Mouse (Mus musculus): ENCODE results near the gene Btbd11.

The Btbd11 gene

DNA sequence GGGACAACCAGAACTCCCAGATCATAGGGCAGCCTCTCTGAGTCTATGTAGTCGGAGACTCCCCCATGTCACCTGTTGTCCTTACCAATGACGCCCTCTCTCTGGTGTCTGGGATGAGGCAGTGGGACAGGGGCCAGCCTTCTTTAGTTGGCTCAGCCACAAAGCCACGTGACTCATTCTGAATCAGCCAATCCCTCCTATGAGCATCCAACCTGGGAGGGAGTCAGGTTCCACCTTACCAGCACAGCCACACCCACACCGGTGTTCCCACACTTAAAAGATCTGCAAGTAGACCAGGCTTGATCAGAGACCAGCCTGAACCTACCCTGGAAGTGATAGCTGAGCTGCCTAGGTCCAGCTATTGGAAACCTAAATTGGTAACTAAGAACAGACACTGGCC, 141.1 kb downstream of the Btbd11 start:
- DNase-seq = no peak

DNA sequence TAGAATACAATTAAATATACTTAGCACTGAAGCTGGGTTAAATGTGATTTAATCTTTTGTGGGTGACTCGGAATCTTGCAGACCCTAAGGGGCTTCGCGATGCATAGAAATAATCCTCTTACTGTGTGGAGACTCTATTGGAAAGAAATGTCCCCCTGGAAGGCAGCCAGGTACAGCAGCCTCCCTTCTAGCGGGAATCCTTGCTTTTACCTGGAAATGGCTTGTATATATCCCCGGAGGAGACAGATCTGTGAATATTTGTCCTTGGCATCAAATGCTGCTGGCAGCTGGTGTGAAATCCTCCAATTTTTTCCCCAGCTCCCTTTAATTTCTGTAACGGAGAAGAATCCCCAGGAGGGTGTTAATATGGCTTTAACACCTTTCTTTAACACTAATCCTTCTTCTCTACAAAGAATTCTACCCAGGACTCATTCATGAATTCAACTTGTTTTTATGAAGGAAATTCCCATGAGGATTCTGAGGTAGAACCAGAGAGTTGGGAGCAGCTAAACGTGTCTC, 146.6 kb downstream of the Btbd11 start:
- DNase-seq = no peak

DNA sequence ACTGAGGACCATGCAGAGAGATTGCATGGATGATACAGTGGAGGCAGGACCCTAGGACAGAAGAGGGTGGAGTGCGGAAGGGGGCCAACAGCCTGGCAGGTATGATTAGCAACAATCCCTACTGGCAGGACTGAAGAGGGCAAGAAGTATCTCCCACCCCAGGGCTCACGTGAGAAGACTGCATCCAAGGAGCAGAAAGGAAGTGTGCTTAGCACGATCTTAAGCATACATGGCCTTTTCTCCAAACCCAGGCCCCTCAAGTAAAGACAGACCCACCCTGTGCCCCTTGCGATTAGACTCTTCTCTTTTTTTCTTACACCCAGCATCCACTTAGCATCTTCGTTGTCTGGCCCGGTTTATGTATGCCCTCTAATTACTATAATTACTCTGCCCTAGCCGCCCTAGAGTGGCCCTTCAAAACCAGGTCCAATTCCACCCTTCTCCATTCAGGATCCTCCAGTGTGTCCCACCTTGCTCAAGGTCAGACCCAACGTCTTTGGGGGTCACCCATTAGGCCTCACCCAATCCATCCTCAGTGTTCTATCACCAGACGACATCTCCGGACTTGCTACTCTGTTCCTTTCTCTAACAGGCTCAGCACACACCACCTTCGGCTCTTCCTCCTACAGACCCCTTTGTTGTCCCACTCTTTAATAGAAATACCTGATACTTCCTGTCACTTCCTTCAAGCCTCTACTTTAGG, 151.6 kb downstream of the Btbd11 start:
- no peak for DNase-seq

- no peak for DNase-seq
These were observed 153.0 kb downstream of the Btbd11 start for GRCm38 (mm10) chr10:85539510-85540120.

- no peak for DNase-seq
These were observed 153.9 kb downstream of the Btbd11 start for GRCm38 (mm10) chr10:85540311-85541093.

DNA sequence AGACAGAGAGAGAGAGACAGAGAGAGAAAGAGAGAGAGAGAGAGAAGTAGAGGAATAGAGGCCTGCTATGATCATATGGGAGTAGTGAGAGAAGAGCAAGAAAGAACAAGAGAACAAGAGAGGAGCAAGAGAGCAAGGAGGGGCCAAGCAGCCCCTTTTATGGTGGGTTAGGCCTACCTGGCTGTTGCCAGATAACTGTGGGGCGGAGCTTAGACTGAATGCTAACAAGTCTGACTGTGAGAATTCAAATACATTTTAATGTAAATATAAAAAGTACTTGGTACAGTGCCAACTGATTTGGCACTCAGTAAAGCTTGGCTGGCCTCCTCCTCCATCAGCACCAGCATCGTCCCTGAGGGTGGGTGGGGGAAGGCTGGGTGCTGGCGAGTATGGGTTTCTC, 154.9 kb downstream of the Btbd11 start:
- no peak for DNase-seq

GRCm38 (mm10) chr10:85541892-85542630, 155.4 kb downstream of the Btbd11 start:
- no peak for DNase-seq

DNA sequence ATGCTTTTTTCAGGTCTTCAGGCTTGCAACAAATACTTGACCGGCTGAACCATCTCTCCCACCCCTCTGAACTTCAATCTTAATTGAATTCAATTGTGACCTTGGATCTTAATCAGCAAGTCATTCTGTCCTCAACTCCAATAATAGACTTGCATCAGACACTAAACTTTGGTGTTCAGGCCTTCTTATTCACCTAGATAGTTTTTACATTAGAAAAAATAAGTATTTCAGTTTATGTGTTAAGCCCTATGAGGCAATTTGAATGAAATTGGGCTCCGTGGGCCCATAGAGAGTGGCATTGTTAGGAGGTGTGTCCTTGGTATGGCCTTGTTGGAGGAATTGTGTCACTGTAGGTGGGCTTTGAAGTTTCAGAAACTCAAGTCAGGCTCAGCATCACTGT, 156.7 kb downstream of the Btbd11 start:
- no peak for DNase-seq

- no peak for DNase-seq
These were observed 158.4 kb downstream of the Btbd11 start for GRCm38 (mm10) chr10:85544991-85545390.

- DNase-seq = no peak
These were observed 168.6 kb downstream of the Btbd11 start for GRCm38 (mm10) chr10:85555193-85555592.

- no peak for DNase-seq
These were observed 174.8 kb downstream of the Btbd11 start for GRCm38 (mm10) chr10:85561418-85561817.

GRCm38 (mm10) chr10:85571456-85571855, 184.8 kb downstream of the Btbd11 start:
- DNase-seq = no peak

DNA sequence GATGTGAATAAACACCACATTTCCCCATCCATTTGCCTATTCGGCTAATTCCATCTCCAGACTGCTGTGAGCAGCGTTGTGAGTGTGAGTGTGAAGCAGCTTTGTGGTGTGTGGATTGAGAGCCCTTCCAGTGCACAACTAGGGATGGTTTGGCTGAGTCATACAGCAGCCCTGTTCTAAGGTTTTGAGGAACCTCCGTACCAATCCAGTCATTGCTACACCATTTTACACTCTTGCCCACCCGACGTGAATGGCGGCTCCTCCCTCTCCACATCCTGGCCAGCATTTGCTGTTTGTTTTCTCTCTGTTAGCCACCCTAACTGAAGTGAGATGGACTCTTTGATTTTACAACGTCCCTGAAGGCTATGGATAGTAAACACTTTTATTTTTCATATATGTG, 186.0 kb downstream of the Btbd11 start:
- no peak for DNase-seq

DNA sequence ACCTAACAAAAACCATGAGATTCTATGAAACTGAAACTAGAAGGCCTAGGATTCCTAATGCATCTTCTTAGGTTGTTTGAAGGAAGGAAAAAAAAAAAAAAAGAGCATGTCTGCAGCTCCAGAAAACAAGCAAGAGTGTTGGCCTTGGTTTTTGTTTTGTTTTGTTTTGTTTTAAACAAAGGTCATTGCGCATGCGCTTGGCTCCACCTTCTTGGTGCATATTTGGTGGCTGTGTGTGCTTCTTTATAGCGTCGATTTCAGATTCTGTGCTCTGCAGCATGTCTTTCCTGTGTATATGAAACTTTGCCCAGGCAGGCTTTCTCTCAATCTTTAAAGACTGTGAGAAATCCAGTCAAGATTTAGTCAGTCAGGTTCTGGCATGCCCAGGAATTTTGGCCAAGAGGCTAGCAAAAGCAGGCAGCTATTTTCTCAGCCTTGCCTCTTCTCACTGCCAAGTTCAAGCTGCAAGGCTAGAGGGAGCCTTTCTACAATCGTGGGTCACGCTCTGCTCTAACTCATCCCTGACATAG, 191.3 kb downstream of the Btbd11 start:
- DNase-seq = no peak

DNA sequence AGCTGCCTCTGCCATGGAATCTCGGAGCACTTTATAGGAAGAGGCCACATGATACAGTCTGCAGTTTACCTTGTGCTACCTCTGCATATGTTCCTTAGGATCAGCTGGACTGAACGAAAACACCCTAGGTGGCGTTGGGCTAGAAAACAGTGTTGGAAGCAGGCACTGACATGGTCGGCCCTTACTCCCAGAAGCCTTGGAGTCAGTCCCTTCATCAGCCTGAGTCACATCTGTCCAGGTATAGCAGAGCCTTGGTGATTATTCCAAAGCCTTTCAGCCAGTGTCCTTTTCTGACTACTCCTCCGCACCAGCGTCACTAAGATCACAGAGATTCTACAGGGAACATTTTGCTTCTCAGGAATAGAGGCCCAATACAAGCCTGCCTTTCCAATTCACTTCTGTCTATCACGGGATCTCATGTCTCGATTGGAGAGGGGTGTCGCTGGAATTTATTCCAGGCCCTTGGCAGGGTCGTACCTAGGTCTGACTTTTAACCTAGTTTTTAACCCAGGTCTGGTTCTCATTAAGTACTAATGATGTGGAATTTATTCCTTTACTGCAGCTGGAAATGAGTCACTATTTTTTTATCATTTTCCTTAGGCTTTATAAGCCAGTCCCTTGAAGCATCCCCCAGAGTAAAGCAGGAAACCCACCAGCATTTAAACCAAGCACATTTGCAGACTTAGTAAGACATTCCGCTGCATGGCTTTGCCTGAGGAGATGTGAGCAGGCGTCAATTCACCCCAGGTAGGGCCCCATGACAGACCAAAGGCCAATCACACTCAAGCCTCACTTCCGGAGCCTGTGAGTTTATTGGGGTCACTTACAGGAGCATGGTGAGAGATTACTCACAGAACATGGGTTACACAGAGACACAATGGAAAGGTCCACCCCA, 192.2 kb downstream of the Btbd11 start:
- DNase-seq = no peak

DNA sequence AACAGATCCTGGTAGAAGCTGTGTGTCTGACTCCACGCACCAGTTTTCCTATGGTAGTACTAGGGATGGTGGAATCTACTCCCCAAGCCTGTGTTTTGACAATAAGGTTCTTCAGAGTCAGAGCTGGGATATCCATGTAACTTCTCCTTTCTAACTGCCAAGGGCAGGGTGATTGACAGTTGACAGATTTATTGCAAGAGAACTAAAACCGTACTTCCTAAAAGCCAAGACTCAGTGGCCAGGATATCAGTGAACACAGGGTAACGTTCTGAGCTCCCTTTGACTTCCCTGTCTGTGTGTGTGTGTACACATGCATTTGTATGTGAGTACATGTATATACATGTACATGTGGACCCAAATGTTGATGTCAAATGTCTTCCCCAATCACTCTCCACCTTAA, 201.1 kb downstream of the Btbd11 start:
- no peak for DNase-seq

- no peak for DNase-seq
These were observed 203.4 kb downstream of the Btbd11 start for GRCm38 (mm10) chr10:85590043-85590442.

- DNase-seq = no peak
These were observed 204.7 kb downstream of the Btbd11 start for GRCm38 (mm10) chr10:85591296-85591695.

DNA sequence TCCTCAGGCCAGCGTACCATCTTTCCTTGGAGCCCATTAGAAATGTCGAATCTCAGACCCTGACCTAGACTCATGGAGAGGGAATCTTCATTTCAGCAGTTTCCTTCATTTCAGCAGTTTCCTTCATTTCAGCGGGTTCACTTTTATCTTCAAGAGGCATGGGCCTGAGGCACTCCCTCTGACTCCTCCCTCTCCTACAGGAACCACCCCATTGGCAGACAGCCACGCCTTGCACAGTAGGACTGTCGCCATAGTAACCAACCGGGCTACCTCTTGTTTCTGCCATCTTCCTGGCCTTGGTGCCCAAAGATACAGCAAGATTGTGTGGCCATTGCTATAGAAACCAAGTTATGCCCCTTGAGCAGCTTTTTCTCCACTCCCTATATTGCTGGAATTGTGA, 205.4 kb downstream of the Btbd11 start:
- no peak for DNase-seq

DNA sequence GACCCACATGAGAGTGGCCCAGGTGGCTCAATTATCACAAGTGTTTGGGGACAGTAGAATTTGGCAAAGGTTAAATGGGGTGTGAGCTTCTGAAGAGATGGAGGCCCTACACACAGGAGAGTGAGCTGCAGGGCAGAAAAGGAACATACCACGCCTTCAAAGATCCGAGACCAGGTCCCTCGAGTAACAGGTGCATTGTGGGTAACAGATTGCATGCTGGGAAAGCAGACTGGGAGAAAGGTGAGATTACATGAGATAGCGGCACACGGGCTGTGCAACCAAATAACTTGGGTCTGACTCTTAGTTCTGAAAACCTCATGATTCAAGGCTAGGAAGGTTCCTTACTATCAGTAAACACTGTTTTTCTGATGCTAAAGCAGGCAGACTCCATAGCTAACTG, 209.7 kb downstream of the Btbd11 start:
- no peak for DNase-seq

DNA sequence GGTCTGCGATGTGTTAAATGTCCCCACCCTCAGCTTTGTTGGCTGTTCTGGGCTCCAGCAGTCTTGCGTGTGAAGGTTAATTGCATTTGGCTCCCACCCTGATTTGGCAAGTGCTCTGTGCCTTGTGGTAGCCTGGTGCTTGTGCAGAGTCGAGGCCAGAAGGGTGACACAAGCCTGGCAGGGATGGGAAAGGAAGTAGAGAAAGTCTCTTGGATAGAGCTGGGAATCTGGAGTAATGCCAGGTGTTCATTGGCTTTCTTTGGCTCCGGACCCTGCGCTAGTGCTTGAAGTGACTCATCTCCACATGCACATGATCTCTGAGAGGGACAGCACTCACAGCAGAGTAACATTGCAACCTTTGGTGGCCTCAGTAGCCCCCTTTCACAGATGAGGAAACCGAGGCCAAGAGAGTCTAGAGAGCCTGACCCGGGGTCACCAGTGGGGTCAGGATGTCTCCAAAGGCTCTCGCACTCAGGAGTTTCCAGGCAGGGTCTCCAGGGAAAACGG, 211.5 kb downstream of the Btbd11 start:
- DNase-seq = no peak
